Mouse (Mus musculus) limb, embryonic 15.5 days (tissue): ENCODE data around the gene Cep97. TPM values are rescaled to one million over a fixed set of nuclear protein-coding genes. Genes with fewer than 3 reads are reported as not detected.
A peak's percentile ranks its signal among the peaks of the same experiment; 100 is the strongest.

ENCODE experiments used
- ATAC-seq: fragments of 200-750 bp; cut with Nextera tagmentation; 2 replicates; pipeline ENCODE4 v1.8.0; 2017; ENCODE audit warnings: low read depth, moderate TSS enrichment; ENCODE audit not compliant: insufficient number of reproducible peaks, low FRiP score, low TSS enrichment
- H3K27ac ChIP-seq: fragments of 300-500 bp; sonication (generic); 2 replicates; pipeline ENCODE4 v1.5.1; 2015; ENCODE audit warnings: moderate library complexity, mild to moderate bottlenecking, inconsistent platforms
- H3K27me3 ChIP-seq: fragments of 300-500 bp; sonication (generic); 2 replicates; pipeline ENCODE4 v1.6.1; 2015; ENCODE audit warnings: inconsistent platforms
- H3K36me3 ChIP-seq: fragments of 300-500 bp; sonication (generic); 2 replicates; pipeline ENCODE4 v1.6.1; 2015; ENCODE audit warnings: inconsistent platforms
- H3K4me1 ChIP-seq: fragments of 300-500 bp; sonication (generic); 2 replicates; pipeline ENCODE4 v1.6.1; 2015; ENCODE audit warnings: inconsistent platforms
- H3K4me2 ChIP-seq: fragments of 300-500 bp; sonication (generic); 2 replicates; pipeline ENCODE4 v1.6.1; 2015; ENCODE audit warnings: mild to moderate bottlenecking, inconsistent platforms
- H3K4me3 ChIP-seq: fragments of 300-500 bp; sonication (generic); 2 replicates; pipeline ENCODE4 v1.5.1; 2015; ENCODE audit warnings: mild to moderate bottlenecking, inconsistent platforms
- H3K9ac ChIP-seq: fragments of 300-500 bp; sonication (generic); 2 replicates; pipeline ENCODE4 v1.6.1; 2015; ENCODE audit warnings: inconsistent platforms
- H3K9me3 ChIP-seq: fragments of 300-500 bp; sonication (generic); 2 replicates; pipeline ENCODE4 v1.6.1; 2016; ENCODE audit warnings: inconsistent platforms
- WGBS: fragments of 180-500 bp; shearing (Covaris S2); methylation state at CpG from one replicate; pipeline ENCODE4 v1.1.7; 2015; 5-methylcytosine and 5-hydroxymethylcytosine counted together
- polyA plus RNA-seq: library from polyadenylated mRNA; unstranded; fragments of >200 nt; fragmentation: Nextera tagmentation; extraction: Ambion mirVana; gene quantifications from 2 replicates; pipeline ENCODE4 v1.2.1, GENCODE M21; 2015

Gene Cep97
- polyA plus RNA-seq, 1 experiment from 2014 or later = 7.2 TPM

DNA sequence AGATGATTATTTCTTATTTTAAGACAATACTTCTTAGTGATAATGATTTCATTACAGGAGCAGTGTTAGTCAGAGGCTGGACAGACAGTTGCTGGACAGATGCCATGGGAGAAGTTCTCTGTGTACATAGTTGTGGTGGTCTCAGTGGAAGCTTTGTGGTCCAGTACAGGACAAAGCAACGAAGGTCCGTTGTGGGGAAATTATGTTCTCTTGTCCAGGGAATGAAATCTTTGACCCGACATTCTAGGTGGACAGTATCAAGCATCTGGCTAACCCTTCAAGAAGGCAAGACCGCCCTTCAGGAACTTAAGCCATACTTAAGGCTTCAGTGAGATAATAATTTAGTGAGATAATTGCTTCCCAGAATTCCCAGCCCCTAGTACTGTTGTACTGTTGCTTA lies 4.1 kb upstream of the Cep97 start:
- Histone ChIP-seq H3K36me3 (no peaks in the 10 kb centered on the region), H3K27me3 (no peaks in the 10 kb centered on the region), H3K4me2 (no peak overlapping the region), H3K9me3 (no peaks in the 10 kb centered on the region), H3K9ac (no peak overlapping the region), H3K4me1 (0 out of 2 replicates have a peak, but pooled peaks cover under 1% of the 10 kb centered on the region), H3K4me3 (no peak overlapping the region), H3K27ac (no peak overlapping the region)
- ATAC-seq = no peak
- WGBS = 86% methylated on average over 4 of the region's 4 CpGs

DNA sequence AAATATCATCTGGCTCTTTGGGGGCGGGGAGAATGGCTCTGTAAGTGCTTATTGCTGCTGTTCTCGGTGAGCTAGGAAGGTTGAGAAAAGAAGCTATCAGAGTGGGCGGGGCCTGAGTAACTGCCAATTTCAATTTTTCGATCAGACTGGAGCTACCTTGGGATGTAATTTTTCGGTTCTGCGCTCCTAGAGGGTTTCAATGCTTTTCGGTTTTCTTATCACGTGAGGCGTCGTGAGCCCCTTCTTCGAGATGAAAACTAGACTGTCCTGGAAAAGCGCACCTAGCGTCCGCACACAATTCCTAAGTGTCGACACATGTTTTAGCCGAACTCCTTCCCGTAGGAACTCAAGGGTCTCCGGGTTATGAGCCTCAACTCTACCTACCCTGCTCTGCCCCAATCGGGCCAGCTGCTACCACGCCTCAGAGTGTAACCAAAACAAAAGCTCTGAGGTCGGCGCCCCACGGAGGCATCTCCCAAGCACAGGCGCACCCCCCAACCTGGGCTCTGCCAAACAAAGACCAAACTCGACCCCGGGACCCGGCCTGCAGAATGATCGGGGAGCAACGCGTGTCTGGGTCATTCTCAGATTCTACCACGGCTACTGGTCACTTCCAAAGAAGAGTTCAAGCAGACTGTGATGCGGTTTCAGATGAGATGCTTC lies 843 bp downstream of the Cep97 start:
- Histone ChIP-seq H3K4me2 (peak overlapping the region; percentile 64), H3K9ac (peak overlapping the region; percentile 41), H3K9me3 (no peaks in the 10 kb centered on the region), H3K4me1 (peaks cover 7% of the 10 kb centered on the region), H3K27me3 (no peaks in the 10 kb centered on the region), H3K36me3 (0 out of 2 replicates have a peak, but pooled peaks cover 6% of the 10 kb centered on the region), H3K4me3 (peak overlapping the region; percentile 61), H3K27ac (peak overlapping the region; percentile 34)
- ATAC-seq = no peak; the same call in 1 of the 2 replicates
- WGBS = under 1% methylated on average over 32 of the region's 32 CpGs

DNA sequence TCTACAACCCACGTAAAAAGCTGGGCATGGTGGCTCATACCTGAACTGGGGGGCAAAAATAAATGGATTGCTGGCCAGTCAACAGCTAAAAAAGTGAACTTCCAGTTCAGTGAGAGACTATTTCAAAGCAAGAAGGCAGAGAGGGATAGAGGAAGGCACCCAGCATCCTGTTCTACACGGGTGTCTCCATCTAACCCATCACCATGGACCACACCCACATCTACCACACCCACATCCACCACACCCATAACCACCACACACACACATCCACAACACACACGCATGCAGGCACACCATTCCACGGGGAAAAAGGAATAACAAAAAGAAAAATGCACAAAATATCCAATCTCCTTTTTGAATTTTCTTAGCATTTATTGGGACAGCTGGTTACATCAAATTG lies 10.6 kb downstream of the Cep97 start:
- Histone ChIP-seq H3K27ac (no peak overlapping the region), H3K27me3 (no peaks in the 10 kb centered on the region), H3K4me3 (no peak overlapping the region), H3K9me3 (no peaks in the 10 kb centered on the region), H3K4me1 (no peaks in the 10 kb centered on the region), H3K4me2 (no peak overlapping the region), H3K36me3 (peaks cover 39% of the 10 kb centered on the region), H3K9ac (no peak overlapping the region)
- WGBS = 90% methylated on average over 4 of the region's 4 CpGs
- no peak for ATAC-seq

DNA sequence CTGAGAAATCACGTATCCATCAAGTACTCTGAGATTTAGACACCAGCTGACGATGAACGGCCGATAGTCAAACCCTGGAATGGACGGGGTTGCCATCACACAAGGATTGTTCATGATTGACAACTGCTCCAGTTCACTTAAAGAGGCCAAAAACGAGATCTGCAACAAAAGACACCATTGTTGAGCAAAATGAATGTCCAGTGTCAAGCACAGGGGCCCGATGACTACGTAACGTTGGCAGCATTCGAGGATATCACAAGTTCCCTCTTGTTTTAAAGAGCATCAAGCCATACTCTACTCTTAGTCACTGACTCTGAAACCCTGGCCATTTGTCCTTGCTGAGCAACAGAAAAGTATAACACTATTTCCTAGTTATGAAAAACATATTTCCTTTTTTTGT lies 12.6 kb downstream of the Cep97 start:
- Histone ChIP-seq H3K4me2 (no peak overlapping the region), H3K27me3 (no peaks in the 10 kb centered on the region), H3K4me1 (no peaks in the 10 kb centered on the region), H3K36me3 (peaks cover 49% of the 10 kb centered on the region), H3K9me3 (no peaks in the 10 kb centered on the region), H3K9ac (no peak overlapping the region), H3K4me3 (no peak overlapping the region), H3K27ac (no peak overlapping the region)
- ATAC-seq = no peak
- 87% methylated on average over 10 of the region's 10 CpGs for WGBS

DNA sequence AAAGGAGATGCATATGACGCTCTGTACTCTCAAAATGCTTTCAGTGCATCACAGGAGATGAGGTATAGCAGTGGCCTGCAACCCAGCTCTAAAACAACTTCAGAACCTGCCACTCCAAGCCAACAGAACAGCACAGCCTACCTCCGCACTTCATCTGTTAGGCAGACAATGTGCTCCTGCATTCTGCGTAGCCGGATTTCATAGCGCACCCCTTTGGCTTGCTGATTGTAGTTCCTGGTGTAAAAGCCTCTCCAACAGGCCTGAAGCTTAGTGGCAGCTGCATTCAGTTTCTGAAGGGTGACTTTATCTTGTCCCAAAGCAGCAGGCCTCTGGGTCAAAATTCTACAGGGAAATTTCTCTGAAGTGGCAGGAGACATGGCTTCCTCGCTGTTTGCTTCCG lies 19.9 kb downstream of the Cep97 start:
- H3K36me3 ChIP-seq = peaks cover 57% of the 10 kb centered on the region
- ATAC-seq = no peak
- no peaks in the 10 kb centered on the region for H3K4me1 ChIP-seq
- H3K4me2 ChIP-seq = no peak overlapping the region
- no peaks in the 10 kb centered on the region for H3K27me3 ChIP-seq
- H3K9ac ChIP-seq = no peak overlapping the region
- H3K4me3 ChIP-seq = no peak overlapping the region
- no peak overlapping the region for H3K27ac ChIP-seq
- no peaks in the 10 kb centered on the region for H3K9me3 ChIP-seq
- WGBS = 96% methylated on average over 7 of the region's 7 CpGs

DNA sequence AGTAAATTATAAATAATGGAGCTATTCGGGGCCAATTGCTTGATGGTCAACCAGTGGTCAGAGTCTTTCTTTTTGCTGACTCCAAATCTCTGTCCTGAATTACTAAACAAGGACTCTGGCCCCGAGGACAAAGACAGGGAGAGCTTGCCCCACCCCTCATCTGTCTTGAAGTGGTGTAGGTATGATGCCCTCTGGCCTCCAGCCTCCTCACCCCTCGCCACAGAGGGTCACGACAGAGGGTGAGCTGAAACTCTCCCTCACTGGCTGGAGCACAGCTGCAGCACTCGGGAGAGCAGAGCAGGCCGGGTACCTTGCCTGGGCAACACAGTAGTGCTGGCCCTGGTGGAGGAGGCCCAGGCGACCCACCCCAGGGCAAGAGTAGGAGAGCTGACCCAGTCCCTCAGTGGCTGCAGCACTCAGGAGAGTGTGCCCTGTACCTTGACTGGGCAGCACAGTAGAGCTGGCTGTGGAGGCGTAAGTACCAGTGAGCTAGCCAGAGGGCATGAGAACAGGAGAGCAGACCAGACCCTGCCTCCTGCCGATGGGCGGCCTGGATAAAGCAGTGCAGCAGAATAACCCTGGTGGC lies 24.4 kb downstream of the Cep97 start:
- Histone ChIP-seq H3K4me3 (no peak overlapping the region), H3K9ac (no peak overlapping the region), H3K27me3 (no peaks in the 10 kb centered on the region), H3K4me1 (no peaks in the 10 kb centered on the region), H3K4me2 (no peak overlapping the region), H3K36me3 (peaks cover 54% of the 10 kb centered on the region), H3K9me3 (no peaks in the 10 kb centered on the region), H3K27ac (no peak overlapping the region)
- ATAC-seq = no peak
- 87% methylated on average over 10 of the region's 10 CpGs for WGBS

DNA sequence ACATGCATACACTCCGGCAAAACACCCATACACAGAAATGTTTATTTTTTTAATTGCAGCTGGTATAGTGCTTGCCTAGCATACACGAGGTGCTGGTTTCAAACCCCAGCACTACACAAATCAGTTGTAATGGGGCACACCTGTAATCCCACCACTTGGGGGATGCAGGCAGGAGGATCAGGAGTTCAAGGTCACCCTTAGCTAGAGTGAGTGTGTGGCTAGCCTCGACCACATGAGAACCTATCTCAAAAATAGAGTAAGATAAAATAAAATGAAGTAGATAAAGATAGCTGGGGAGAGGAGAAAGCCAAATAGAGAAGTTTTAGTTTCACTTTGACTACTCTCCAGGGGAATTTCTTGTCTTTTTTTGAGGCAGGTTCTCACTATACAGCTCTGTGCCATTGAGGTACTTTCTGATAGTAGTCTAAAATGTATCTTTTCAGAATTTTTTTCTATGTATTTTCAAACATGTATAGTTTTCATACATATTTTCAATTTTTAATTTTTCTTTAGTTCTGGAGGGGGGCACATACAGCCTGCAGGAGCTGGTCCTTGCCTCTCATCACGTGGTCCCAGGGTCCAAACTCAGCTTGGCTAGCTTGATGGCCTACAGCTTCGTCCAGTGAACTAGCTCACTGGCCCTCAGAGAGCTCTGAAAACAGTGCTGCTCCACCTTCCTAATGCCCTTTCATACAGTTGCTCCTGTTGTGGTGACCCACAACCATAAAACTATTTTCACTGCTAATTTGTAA lies 27.6 kb downstream of the Cep97 start:
- 87% methylated on average over 5 of the region's 5 CpGs for WGBS
- H3K36me3 ChIP-seq = peaks cover 36% of the 10 kb centered on the region

DNA sequence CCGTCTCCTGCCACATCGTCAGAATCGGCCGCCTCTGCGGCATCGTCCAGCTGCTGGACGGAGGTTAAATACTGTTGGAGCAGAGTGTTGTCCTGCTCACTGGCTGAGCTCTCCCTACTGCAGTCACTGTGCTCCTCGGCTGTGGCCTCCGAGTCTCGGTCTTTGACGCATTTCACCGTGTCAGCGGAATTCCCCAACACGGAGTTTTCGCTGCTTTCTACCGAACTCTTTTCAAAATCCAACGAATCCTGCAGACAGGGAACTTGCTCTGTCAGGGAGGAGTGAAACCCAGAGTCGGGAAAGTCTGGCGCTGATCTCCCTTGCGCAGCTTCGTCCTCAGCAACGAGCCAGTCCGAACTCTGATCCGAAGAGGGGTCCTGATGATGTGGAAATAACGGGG lies 29.3 kb downstream of the Cep97 start:
- Histone ChIP-seq H3K27me3 (no peaks in the 10 kb centered on the region), H3K9me3 (no peaks in the 10 kb centered on the region), H3K4me1 (no peaks in the 10 kb centered on the region), H3K36me3 (peaks cover 25% of the 10 kb centered on the region), H3K4me3 (no peak overlapping the region), H3K27ac (no peak overlapping the region), H3K4me2 (no peak overlapping the region), H3K9ac (no peak overlapping the region)
- 91% methylated on average over 25 of the region's 25 CpGs for whole genome bisulfite sequencing
- no peak for ATAC-seq

More for the DNA sequence above, 27.6 kb downstream of the Cep97 start:
- H3K9me3 ChIP-seq = no peaks in the 10 kb centered on the region
- no peak for ATAC-seq
- no peaks in the 10 kb centered on the region for H3K27me3 ChIP-seq
- no peak overlapping the region for H3K4me3 ChIP-seq
- H3K4me1 ChIP-seq = no peaks in the 10 kb centered on the region
- no peak overlapping the region for H3K27ac ChIP-seq
- H3K4me2 ChIP-seq = no peak overlapping the region
- H3K9ac ChIP-seq = no peak overlapping the region

DNA sequence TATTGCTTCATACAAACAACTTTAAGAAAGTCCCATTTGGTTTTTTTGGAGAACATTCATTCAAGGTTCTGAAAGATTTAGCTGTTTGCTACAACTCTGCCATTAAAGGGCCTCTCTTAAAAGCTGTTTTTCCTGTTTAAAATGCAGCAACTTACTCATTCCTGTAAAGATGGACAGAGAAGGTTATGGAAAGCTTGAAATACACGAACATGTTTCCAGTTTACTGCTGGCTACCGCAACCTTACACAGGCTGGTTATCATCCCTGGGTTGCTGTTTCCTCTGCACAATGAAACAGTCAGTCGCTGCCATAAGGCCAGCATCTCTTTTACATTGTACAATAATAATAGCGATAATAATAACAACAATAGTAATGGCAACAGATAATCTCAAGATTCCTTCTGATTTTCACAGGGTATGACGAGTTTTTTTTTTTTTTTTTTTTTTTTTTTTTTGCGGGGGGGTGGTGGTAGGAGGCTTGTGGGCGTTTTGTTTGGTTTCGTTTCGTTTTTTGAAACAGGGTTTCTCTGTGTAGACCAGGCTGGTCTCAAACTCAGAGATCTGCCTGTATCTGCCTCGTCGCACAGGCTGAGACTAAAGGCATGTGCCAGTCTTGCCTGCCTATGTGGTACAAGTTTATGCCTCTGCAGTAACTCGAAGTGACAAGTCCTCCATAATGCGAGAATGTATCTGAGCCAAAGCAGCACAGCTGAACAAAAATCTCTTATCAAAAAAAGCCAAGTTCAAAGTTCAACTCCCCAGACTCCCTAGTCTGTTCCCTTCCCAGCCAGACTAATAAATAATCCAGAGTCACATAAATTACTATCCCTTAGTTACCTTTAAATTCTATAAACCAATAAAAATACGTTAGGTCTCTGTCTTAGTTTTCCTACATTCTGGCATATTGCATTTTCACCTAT lies 32.6 kb downstream of the Cep97 start:
- no peak overlapping the region for H3K4me2 ChIP-seq
- ATAC-seq = no peak
- H3K36me3 ChIP-seq = peaks cover 17% of the 10 kb centered on the region
- WGBS = 88% methylated on average over 14 of the region's 14 CpGs
- no peaks in the 10 kb centered on the region for H3K4me1 ChIP-seq
- H3K27me3 ChIP-seq = no peaks in the 10 kb centered on the region
- H3K27ac ChIP-seq = no peak overlapping the region
- no peak overlapping the region for H3K4me3 ChIP-seq
- no peaks in the 10 kb centered on the region for H3K9me3 ChIP-seq
- H3K9ac ChIP-seq = no peak overlapping the region

DNA sequence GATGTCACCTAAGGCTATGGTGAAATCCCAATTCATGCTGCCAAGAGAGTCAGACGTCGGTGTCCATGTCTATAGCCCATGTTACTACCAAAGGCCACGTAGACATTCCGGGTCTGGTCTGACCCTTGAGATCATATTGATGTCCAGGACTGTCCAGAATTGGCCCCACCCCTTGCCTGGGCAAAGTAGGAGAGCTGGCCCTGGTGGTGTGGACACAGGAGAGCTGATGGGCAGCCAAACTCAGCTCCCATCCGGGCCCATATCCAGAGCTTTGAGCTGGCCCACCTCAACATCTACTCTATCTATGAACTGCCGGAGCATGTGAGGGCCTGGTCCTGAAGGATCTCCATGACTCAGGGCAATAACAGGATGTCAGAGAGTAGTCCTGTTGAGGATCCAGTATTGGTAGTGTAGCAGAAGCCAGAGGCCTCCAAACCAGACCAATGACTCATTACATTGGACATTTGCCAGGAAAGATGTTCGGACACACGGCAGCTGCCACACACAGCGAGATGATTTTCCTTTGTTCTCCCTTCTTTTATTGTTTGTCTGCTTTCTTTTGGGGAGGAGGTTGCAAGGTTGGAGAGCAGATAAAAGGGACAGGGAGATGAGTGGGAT lies 36.2 kb downstream of the Cep97 start:
- Histone ChIP-seq H3K4me3 (no peak overlapping the region), H3K9me3 (no peaks in the 10 kb centered on the region), H3K4me2 (no peak overlapping the region), H3K36me3 (no peaks in the 10 kb centered on the region), H3K27ac (no peak overlapping the region), H3K4me1 (peaks cover 9% of the 10 kb centered on the region), H3K9ac (no peak overlapping the region), H3K27me3 (no peaks in the 10 kb centered on the region)
- WGBS = 76% methylated on average over 9 of the region's 9 CpGs
- ATAC-seq = no peak

DNA sequence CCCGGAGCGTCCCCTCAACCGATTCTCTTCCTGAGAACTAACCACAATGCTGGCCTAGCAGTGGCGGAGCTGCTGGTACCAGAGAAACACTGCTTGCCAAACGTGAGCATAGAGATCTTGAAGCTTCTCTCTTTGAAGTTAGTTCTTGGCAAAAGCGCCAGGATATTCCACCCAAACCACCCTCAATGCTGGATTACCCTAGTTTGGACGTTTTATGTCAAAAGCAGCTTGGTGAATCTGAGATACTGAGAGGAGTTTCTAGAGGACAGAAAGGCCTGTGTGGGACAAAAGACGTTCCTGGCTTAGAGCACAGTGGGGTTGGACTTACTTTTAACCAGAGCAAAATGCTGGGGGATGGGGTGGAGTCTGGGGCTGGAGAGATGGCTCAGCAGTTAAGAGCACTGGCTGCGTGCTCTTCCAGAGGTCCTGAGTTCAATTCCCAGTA lies 39.0 kb downstream of the Cep97 start:
- Histone ChIP-seq H3K27ac (peak overlapping the region; percentile 75), H3K27me3 (no peaks in the 10 kb centered on the region), H3K36me3 (0 out of 2 replicates have a peak, but pooled peaks cover under 1% of the 10 kb centered on the region), H3K4me1 (peaks cover 9% of the 10 kb centered on the region), H3K4me2 (peak overlapping the region; percentile 90), H3K9me3 (no peaks in the 10 kb centered on the region), H3K4me3 (peak overlapping the region; percentile 74), H3K9ac (peak overlapping the region; percentile 60)
- 6% methylated on average over 9 of the region's 9 CpGs for WGBS
- ATAC-seq = 0 out of 2 replicates have a peak, but pooled peaks have one; percentile 30
